Mouse (Mus musculus): Measurements from ENCODE around the gene Ampd2. TPM values are rescaled to one million over a fixed set of nuclear protein-coding genes. Genes with fewer than 3 reads are reported as not detected.
A peak's percentile ranks its signal among the peaks of the same experiment; 100 is the strongest.

Gene Ampd2
- polyA plus RNA-seq, 1 experiment, result 47.2 TPM

DNA sequence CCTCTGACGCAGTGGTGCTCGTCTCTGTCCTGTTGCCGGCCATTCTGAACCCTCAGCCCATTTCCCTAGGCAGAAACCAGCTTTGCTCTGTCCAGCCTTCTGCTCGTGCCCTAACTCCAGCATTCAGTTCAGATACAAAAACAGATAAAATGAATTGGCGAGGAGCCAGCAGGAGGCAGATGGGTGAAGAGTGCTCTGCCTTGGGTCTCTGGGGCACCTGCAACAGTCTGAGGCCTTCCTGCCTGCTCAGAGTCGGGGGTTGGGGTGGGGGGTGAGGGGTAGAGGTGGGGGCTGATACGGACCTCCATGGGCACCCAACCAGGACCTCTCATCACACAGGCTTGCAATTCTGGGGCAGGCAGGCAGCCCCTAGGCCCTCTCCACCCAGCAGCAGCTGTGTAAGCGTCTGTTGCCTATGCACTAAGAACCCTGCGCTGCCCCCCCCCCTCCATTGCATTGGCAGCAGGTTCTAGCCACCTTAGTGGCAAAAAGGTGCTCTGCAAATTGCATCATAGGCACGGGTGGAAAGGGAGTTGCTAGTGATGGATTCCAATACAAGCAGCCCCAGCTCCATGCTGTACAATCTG lies 13.4 kb downstream of the Ampd2 start:
- WGBS, result 65% methylated on average over 10 of the region's 10 CpGs
- TF ChIP-seq CTCF (IDR thresholded peaks at IDR 0.05; ENCODE audit: control insufficient read depth, insufficient read depth, low read length), result no peak
- no peak for TF ChIP-seq POLR2A (IDR thresholded peaks at IDR 0.05; ENCODE audit: borderline replicate concordance, control insufficient read depth, low read depth, low read length)
- H3K4me1 ChIP-seq (ENCODE audit: control insufficient read depth, insufficient read depth, low read length), result peaks cover 1% of the 10 kb centered on the region; the same call in 1 of the 2 replicates

GRCm38 (mm10) chr3:108070295-108071293 lies 15.9 kb downstream of the Ampd2 start:
- no peak overlapping the region for H3K27ac ChIP-seq (ENCODE audit: control insufficient read depth, insufficient read depth, low read depth, low read length, poor library complexity)
- H3K4me1 ChIP-seq (ENCODE audit: control insufficient read depth, insufficient read depth, low read length), result peaks cover 1% of the 10 kb centered on the region; the same call in 1 of the 2 replicates
- TF ChIP-seq CTCF (IDR thresholded peaks at IDR 0.05; ENCODE audit: control insufficient read depth, insufficient read depth, low read length) (peak; percentile 83), POLR2A (IDR thresholded peaks at IDR 0.05; ENCODE audit: borderline replicate concordance, control insufficient read depth, low read depth, low read length) (no peak)
- WGBS, result 49% methylated on average over 10 of the region's 10 CpGs
- H3K4me3 ChIP-seq (replicated peaks; ENCODE audit: control insufficient read depth, low read depth, low read length), result no peak overlapping the region

More for the DNA sequence above, 13.4 kb downstream of the Ampd2 start:
- no peak overlapping the region for H3K27ac ChIP-seq (ENCODE audit: control insufficient read depth, insufficient read depth, low read depth, low read length, poor library complexity)
- H3K4me3 ChIP-seq (replicated peaks; ENCODE audit: control insufficient read depth, low read depth, low read length), result no peak overlapping the region

DNA sequence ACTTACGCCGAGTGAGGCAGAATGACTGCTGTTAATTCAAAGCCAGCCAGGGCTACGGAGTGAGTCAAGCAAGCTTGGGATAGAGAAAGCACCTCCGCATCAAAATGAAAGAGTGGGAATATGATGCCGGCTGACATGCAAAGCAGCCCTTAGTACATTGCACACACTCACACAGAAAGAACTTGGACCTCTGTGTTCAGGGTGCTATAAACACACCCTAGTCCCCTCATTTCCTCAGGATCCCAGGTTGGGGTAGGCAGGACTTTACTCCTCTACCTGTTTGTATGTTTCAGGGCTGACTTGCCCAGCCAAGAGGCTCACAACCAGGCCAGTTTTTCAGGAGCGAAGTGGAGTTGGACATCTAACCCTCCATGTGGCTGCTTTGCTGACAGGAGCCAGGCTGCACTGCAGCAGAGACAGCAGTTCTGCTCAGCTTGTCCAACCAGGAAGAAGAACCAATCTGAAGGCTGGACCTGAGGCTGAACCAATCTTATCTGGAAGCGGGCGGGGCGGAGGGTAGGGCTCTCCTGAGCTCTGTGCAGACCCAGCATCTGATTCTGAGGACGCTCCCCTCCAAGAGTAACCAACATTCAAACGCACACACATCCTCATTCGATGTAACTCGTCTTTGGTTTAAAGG lies 17.1 kb downstream of the Ampd2 start:
- no peak overlapping the region for H3K4me3 ChIP-seq (replicated peaks; ENCODE audit: control insufficient read depth, low read depth, low read length)

GRCm38 (mm10) chr3:108068826-108069225 lies 17.6 kb downstream of the Ampd2 start:
- TF ChIP-seq CTCF (IDR thresholded peaks at IDR 0.05; ENCODE audit: control insufficient read depth, insufficient read depth, low read length), result no peak
- Histone ChIP-seq H3K4me3 (replicated peaks; ENCODE audit: control insufficient read depth, low read depth, low read length) (no peak overlapping the region), H3K4me1 (ENCODE audit: control insufficient read depth, insufficient read depth, low read length) (peaks cover 1% of the 10 kb centered on the region; the same call in 1 of the 2 replicates), H3K27ac (ENCODE audit: control insufficient read depth, insufficient read depth, low read depth, low read length, poor library complexity) (no peak overlapping the region)
- whole genome bisulfite sequencing, result 3% methylated on average over 1 of the region's 1 CpGs

More for the DNA sequence above, 17.1 kb downstream of the Ampd2 start:
- Histone ChIP-seq H3K4me1 (ENCODE audit: control insufficient read depth, insufficient read depth, low read length) (peaks cover 1% of the 10 kb centered on the region; the same call in 1 of the 2 replicates), H3K27ac (ENCODE audit: control insufficient read depth, insufficient read depth, low read depth, low read length, poor library complexity) (no peak overlapping the region)
- WGBS, result 62% methylated on average over 13 of the region's 13 CpGs
- TF ChIP-seq CTCF (IDR thresholded peaks at IDR 0.05; ENCODE audit: control insufficient read depth, insufficient read depth, low read length), result no peak
- no peak for TF ChIP-seq POLR2A (IDR thresholded peaks at IDR 0.05; ENCODE audit: borderline replicate concordance, control insufficient read depth, low read depth, low read length)

GRCm38 (mm10) chr3:108067370-108067934 lies 19.0 kb downstream of the Ampd2 start:
- Histone ChIP-seq H3K27ac (ENCODE audit: control insufficient read depth, insufficient read depth, low read depth, low read length, poor library complexity) (no peak overlapping the region), H3K4me1 (ENCODE audit: control insufficient read depth, insufficient read depth, low read length) (peaks cover 1% of the 10 kb centered on the region; the same call in 1 of the 2 replicates), H3K4me3 (replicated peaks; ENCODE audit: control insufficient read depth, low read depth, low read length) (no peak overlapping the region)
- 60% methylated on average over 6 of the region's 6 CpGs for WGBS
- TF ChIP-seq CTCF (IDR thresholded peaks at IDR 0.05; ENCODE audit: control insufficient read depth, insufficient read depth, low read length), result no peak
- no peak for TF ChIP-seq POLR2A (IDR thresholded peaks at IDR 0.05; ENCODE audit: borderline replicate concordance, control insufficient read depth, low read depth, low read length)

- Histone ChIP-seq H3K4me1 (ENCODE audit: control insufficient read depth, insufficient read depth, low read length) (peaks cover under 1% of the 10 kb centered on the region; the same call in 1 of the 2 replicates), H3K27ac (ENCODE audit: control insufficient read depth, insufficient read depth, low read depth, low read length, poor library complexity) (no peak overlapping the region), H3K4me3 (replicated peaks; ENCODE audit: control insufficient read depth, low read depth, low read length) (no peak overlapping the region)
- WGBS, result 76% methylated on average over 9 of the region's 9 CpGs
- TF ChIP-seq POLR2A (IDR thresholded peaks at IDR 0.05; ENCODE audit: borderline replicate concordance, control insufficient read depth, low read depth, low read length) (no peak), CTCF (IDR thresholded peaks at IDR 0.05; ENCODE audit: control insufficient read depth, insufficient read depth, low read length) (no peak)
Measured at GRCm38 (mm10) chr3:108065551-108065950, 20.9 kb downstream of the Ampd2 start.

DNA sequence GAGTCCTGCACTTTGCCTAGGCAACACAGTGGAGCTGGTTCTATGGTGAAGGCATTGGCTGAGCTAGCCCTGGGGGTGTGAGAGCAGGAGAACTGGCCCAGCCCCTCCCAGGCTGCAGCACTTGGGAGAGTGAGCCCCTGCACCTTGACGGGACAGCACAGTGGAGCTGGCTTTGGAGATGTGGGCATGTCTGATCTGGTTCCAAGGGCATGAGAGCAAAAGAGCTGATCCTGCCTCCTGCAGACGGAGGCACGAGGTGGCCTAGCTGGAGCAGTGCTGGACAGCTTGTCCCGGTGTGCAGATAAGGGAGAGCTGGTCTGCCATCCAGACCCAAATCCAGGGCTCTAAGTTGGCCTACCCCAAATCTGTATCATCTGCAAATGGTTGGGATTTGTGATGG lies 21.8 kb downstream of the Ampd2 start:
- Histone ChIP-seq H3K27ac (ENCODE audit: control insufficient read depth, insufficient read depth, low read depth, low read length, poor library complexity) (no peak overlapping the region), H3K4me3 (replicated peaks; ENCODE audit: control insufficient read depth, low read depth, low read length) (no peak overlapping the region), H3K4me1 (ENCODE audit: control insufficient read depth, insufficient read depth, low read length) (no peaks in the 10 kb centered on the region)
- TF ChIP-seq POLR2A (IDR thresholded peaks at IDR 0.05; ENCODE audit: borderline replicate concordance, control insufficient read depth, low read depth, low read length) (no peak), CTCF (IDR thresholded peaks at IDR 0.05; ENCODE audit: control insufficient read depth, insufficient read depth, low read length) (no peak)
- 83% methylated on average over 4 of the region's 4 CpGs for WGBS
